Mouse (Mus musculus) MEL (cell line): ENCODE results near the gene Itprid1. TPM values are rescaled to one million over a fixed set of nuclear protein-coding genes. Genes with fewer than 3 reads are reported as not detected.

ENCODE experiments used
- DNase-seq: peaks from one replicate; pipeline ENCODE4 v3.0.0; 2011; ENCODE audit warnings: low read depth, low spot score
- H3K27ac ChIP-seq: 2 replicates; pipeline ENCODE4 v1.5.1; 2012; ENCODE audit warnings: low read depth, mild to moderate bottlenecking, control low read depth, low read length, moderate library complexity; ENCODE audit not compliant: control insufficient read depth
- H3K27me3 ChIP-seq, 2 experiments: fragments of 150-350 bp in 1 of 2; sonication (generic) in 1 of 2; 2 replicates each; pipeline ENCODE4 v1.6.1; 2012; ENCODE audit warnings: low read length in 2 of 2, mild to moderate bottlenecking in 2 of 2, improper control_type of control experiment in 1 of 2, moderate library complexity in 1 of 2; ENCODE audit not compliant: insufficient read depth in 2 of 2, control insufficient read depth in 1 of 2
- H3K36me3 ChIP-seq, 2 experiments: 2 replicates each; pipeline ENCODE4 v1.6.1; 2012 to 2014; ENCODE audit warnings: low read length in 2 of 2, improper control_type of control experiment in 1 of 2, inconsistent platforms in 1 of 2, mild to moderate bottlenecking in 1 of 2; ENCODE audit not compliant: insufficient read depth in 2 of 2, control insufficient read depth in 1 of 2
- H3K4me1 ChIP-seq, 2 experiments: fragments of 150-350 bp in 1 of 2; sonication (generic) in 1 of 2; 2 replicates each; pipeline ENCODE4 v1.6.1; 2012; ENCODE audit warnings: low read length in 2 of 2, improper control_type of control experiment in 1 of 2, mild to moderate bottlenecking in 1 of 2; ENCODE audit not compliant: insufficient read depth in 2 of 2, control insufficient read depth in 1 of 2
- H3K4me3 ChIP-seq, 2 experiments: fragments of 150-350 bp in 1 of 2; sonication (generic) in 1 of 2; 2 replicates each; pipeline ENCODE4 v1.5.1; 2012; ENCODE audit warnings: low read depth in 2 of 2, low read length in 2 of 2, mild to moderate bottlenecking in 2 of 2, moderate library complexity in 2 of 2, control low read depth in 1 of 2, improper control_type of control experiment in 1 of 2; ENCODE audit not compliant: control insufficient read depth in 1 of 2, insufficient read depth in 1 of 2
- H3K79me2 ChIP-seq: 2 replicates; pipeline ENCODE4 v1.6.1; 2012; ENCODE audit warnings: mild to moderate bottlenecking, low read length, moderate library complexity; ENCODE audit not compliant: control insufficient read depth, poor library complexity, insufficient read depth
- H3K9ac ChIP-seq: 2 replicates; pipeline ENCODE4 v1.6.1; 2012; ENCODE audit warnings: low read depth, mild to moderate bottlenecking, control low read depth, low read length, moderate library complexity; ENCODE audit not compliant: control insufficient read depth, poor library complexity, severe bottlenecking
- H3K9me3 ChIP-seq: fragments of 150-350 bp; sonication (generic); replicated peaks from 2 replicates; pipeline ENCODE4 v1.6.1; 2012; ENCODE audit warnings: mild to moderate bottlenecking, low read length, improper control_type of control experiment, moderate library complexity; ENCODE audit not compliant: insufficient read depth
- BHLHE40 ChIP-seq: IDR thresholded peaks from 2 replicates; pipeline ENCODE4 v1.6.1; 2012; ENCODE audit warnings: low read depth, mild to moderate bottlenecking, inconsistent platforms, low read length, improper control_type of control experiment, borderline replicate concordance
- CHD1 ChIP-seq: IDR thresholded peaks from 2 replicates; pipeline ENCODE4 v1.6.1; 2012; ENCODE audit warnings: low read depth, mild to moderate bottlenecking, inconsistent platforms, low read length, improper control_type of control experiment
- CHD2 ChIP-seq: IDR thresholded peaks from 2 replicates; pipeline ENCODE4 v1.6.1; 2011; ENCODE audit warnings: low read length, improper control_type of control experiment
- EP300 ChIP-seq, 2 experiments: IDR thresholded peaks; 2 replicates each; pipeline ENCODE4 v1.6.1; 2011; ENCODE audit warnings: improper control_type of control experiment in 2 of 2, low read length in 2 of 2, low read depth in 1 of 2, mild to moderate bottlenecking in 1 of 2
- ETS1 ChIP-seq: IDR thresholded peaks from 2 replicates; pipeline ENCODE4 v1.6.1; 2012; ENCODE audit warnings: low read depth, mild to moderate bottlenecking, inconsistent platforms, low read length, improper control_type of control experiment, moderate library complexity
- GABPA ChIP-seq: IDR thresholded peaks from 2 replicates; pipeline ENCODE4 v1.6.1; 2012; ENCODE audit warnings: low read depth, mild to moderate bottlenecking, inconsistent platforms, low read length, improper control_type of control experiment, moderate library complexity
- GATA1 ChIP-seq: IDR thresholded peaks from 2 replicates; pipeline ENCODE4 v1.6.1; 2011; ENCODE audit warnings: low read depth, low read length, improper control_type of control experiment
- JUND ChIP-seq: IDR thresholded peaks from 2 replicates; pipeline ENCODE4 v1.6.1; 2011; ENCODE audit warnings: low read depth, mild to moderate bottlenecking, improper control_type of control experiment, low read length
- MAFK ChIP-seq: IDR thresholded peaks from 2 replicates; pipeline ENCODE4 v1.6.1; 2011; ENCODE audit warnings: low read depth, mild to moderate bottlenecking, low read length, improper control_type of control experiment, borderline replicate concordance
- MAX ChIP-seq: IDR thresholded peaks from 2 replicates; pipeline ENCODE4 v1.6.1; 2011; ENCODE audit warnings: low read length, improper control_type of control experiment
- MEF2A ChIP-seq: IDR thresholded peaks from 2 replicates; pipeline ENCODE4 v1.6.1; 2014; ENCODE audit warnings: low read depth, mild to moderate bottlenecking, inconsistent platforms, low read length, improper control_type of control experiment; ENCODE audit not compliant: poor library complexity, insufficient replicate concordance, severe bottlenecking; ENCODE audit errors: extremely low read depth
- MYB ChIP-seq: IDR thresholded peaks from 2 replicates; pipeline ENCODE4 v1.6.1; 2011; ENCODE audit warnings: mild to moderate bottlenecking, low read depth, low read length, improper control_type of control experiment
- NRF1 ChIP-seq: IDR thresholded peaks from 2 replicates; pipeline ENCODE4 v1.6.1; 2014; ENCODE audit warnings: low read depth, mild to moderate bottlenecking, inconsistent platforms, low read length, improper control_type of control experiment, moderate library complexity; ENCODE audit not compliant: poor library complexity, insufficient read depth, severe bottlenecking
- POLR2AphosphoS5 ChIP-seq: IDR thresholded peaks from 2 replicates; pipeline ENCODE4 v1.6.1; 2012; ENCODE audit warnings: low read depth, borderline replicate concordance, mild to moderate bottlenecking, inconsistent platforms, low read length, moderate library complexity, mixed read lengths
- RCOR1 ChIP-seq: IDR thresholded peaks from 2 replicates; pipeline ENCODE4 v1.6.1; 2012; ENCODE audit warnings: low read depth, mild to moderate bottlenecking, inconsistent platforms, low read length, improper control_type of control experiment
- SIN3A ChIP-seq: IDR thresholded peaks from 2 replicates; pipeline ENCODE4 v1.6.1; 2012; ENCODE audit warnings: low read length, improper control_type of control experiment, inconsistent platforms
- TAL1 ChIP-seq: IDR thresholded peaks from 2 replicates; pipeline ENCODE4 v1.6.1; 2012; ENCODE audit warnings: mild to moderate bottlenecking, inconsistent platforms, low read length, moderate library complexity, mixed read lengths
- UBTF ChIP-seq: IDR thresholded peaks from 2 replicates; pipeline ENCODE4 v1.6.1; 2012; ENCODE audit warnings: low read depth, mild to moderate bottlenecking, inconsistent platforms, low read length, improper control_type of control experiment, moderate library complexity, borderline replicate concordance; ENCODE audit not compliant: insufficient read depth
- USF2 ChIP-seq, 2 experiments: IDR thresholded peaks; 2 replicates each; pipeline ENCODE4 v1.6.1; 2011 to 2012; ENCODE audit warnings: improper control_type of control experiment in 2 of 2, low read length in 2 of 2, borderline replicate concordance in 1 of 2, inconsistent platforms in 1 of 2, low read depth in 1 of 2, mild to moderate bottlenecking in 1 of 2; ENCODE audit not compliant: insufficient read depth in 1 of 2
- ZMIZ1 ChIP-seq: IDR thresholded peaks from 2 replicates; pipeline ENCODE4 v1.6.1; 2012; ENCODE audit warnings: low read depth, mild to moderate bottlenecking, inconsistent platforms, low read length, improper control_type of control experiment, moderate library complexity
- ZNF384 ChIP-seq: IDR thresholded peaks from 2 replicates; pipeline ENCODE4 v1.6.1; 2012; ENCODE audit warnings: low read depth, mild to moderate bottlenecking, inconsistent platforms, low read length, improper control_type of control experiment
- polyA plus RNA-seq, 2 experiments: library from polyadenylated mRNA; stranded (reverse) in 1 of 2; unstranded in 1 of 2; fragments of >175 nt in 1 of 2; fragments of >200 nt in 1 of 2; gene quantifications; 2 replicates each; pipeline versions ENCODE4 v1.2.1 to v1.2.4; 2012; ENCODE audit warnings: low replicate concordance in 2 of 2, low read depth in 1 of 2; ENCODE audit not compliant: insufficient read length in 2 of 2, insufficient read depth in 1 of 2, missing spikeins in 1 of 2
- total RNA-seq: library from RNA; depleted of rRNA; stranded (reverse); fragments of 300-350 nt; gene quantifications from 2 replicates; pipeline ENCODE4 v1.2.3, GENCODE M21; 2012

Itprid1 gene
- total and polyA plus RNA-seq, 3 experiments, result not detected

DNA sequence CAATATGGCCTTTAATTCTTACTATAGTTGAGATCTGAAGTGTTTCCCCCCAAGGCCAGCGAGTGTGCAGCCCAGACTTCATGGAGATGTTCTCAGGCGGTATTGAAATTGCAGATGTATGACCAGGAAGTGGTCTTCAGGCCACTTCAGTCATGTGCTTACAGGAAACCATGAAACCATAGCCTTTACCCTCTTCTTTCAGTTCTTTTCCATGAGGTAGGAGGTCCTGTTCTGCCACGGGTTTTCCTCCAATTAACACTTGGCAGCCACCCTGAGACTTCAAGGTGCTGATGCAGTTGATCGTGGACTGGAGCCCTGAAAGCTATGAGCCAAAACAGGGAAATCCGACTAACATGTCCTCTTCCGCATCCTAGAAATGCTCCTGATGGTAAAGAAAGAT lies 7.0 kb upstream of the Itprid1 start:
- H3K36me3 ChIP-seq, result no peaks in the 10 kb centered on the region
- no peak overlapping the region for H3K9ac ChIP-seq
- no peak for DNase-seq
- TF ChIP-seq MYB, result no peak
- no peak for TF ChIP-seq SIN3A
- TF ChIP-seq JUND, result no peak
- H3K79me2 ChIP-seq, result no peaks in the 10 kb centered on the region
- H3K27me3 ChIP-seq, result no peaks in the 10 kb centered on the region
- H3K27ac ChIP-seq, result no peak overlapping the region
- H3K4me3 ChIP-seq, result no peak overlapping the region
- no peaks in the 10 kb centered on the region for H3K9me3 ChIP-seq
- no peaks in the 10 kb centered on the region for H3K4me1 ChIP-seq

- Histone ChIP-seq H3K4me1 (no peaks in the 10 kb centered on the region), H3K4me3 (no peak overlapping the region)
- DNase-seq, result no peak
- TF ChIP-seq BHLHE40 (no peak), ZNF384 (no peak), ETS1 (no peak), USF2 (IDR thresholded peaks at IDR 0.05; ENCODE audit: borderline replicate concordance in 1 of 2, insufficient read depth in 1 of 2, low read depth in 1 of 2, low read length in 2 of 2) (no peak), CHD2 (no peak)
- TF ChIP-seq, all 39 proteins: peak for 0
- Histone ChIP-seq H3K9me3 (no peaks in the 10 kb centered on the region), H3K9ac (no peak overlapping the region), H3K27ac (no peak overlapping the region), H3K79me2 (no peaks in the 10 kb centered on the region), H3K36me3 (no peaks in the 10 kb centered on the region), H3K27me3 (no peaks in the 10 kb centered on the region)
These were observed 15.9 kb downstream of the Itprid1 start for GRCm38 (mm10) chr6:55852589-55852988.

DNA sequence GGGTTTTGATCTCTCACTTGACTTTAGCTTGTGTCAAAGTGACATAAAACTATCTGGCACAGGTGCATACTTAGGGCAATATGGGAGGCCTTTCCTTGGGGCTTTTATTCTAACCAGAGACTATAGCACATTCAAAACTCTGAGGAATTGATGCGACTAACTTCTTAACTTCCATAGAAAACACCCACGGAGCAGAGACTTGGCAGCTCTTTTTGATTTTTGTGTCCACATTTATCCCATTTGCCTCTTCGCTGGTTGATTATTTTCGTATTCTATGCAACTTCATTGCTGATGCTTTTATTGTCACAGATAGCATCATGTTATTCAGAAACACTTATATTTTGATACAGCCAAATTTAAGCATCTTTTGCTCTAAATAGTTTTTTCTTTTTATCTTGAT lies 19.4 kb downstream of the Itprid1 start:
- Histone ChIP-seq H3K27me3 (no peaks in the 10 kb centered on the region), H3K4me1 (no peaks in the 10 kb centered on the region), H3K4me3 (no peak overlapping the region), H3K9me3 (no peaks in the 10 kb centered on the region), H3K27ac (no peak overlapping the region), H3K9ac (no peak overlapping the region), H3K36me3 (no peaks in the 10 kb centered on the region)
- DNase-seq, result no peak
- no peak for TF ChIP-seq EP300 (IDR thresholded peaks at IDR 0.05; ENCODE audit: low read depth in 1 of 2, low read length in 2 of 2)
- TF ChIP-seq CHD1, result no peak
- TF ChIP-seq POLR2AphosphoS5, result no peak
- TF ChIP-seq ZNF384, result no peak
- no peak for TF ChIP-seq TAL1
- TF ChIP-seq UBTF, result no peak
- TF ChIP-seq MAFK, result no peak
- no peak for TF ChIP-seq JUND
- no peak for TF ChIP-seq RCOR1
- no peak for TF ChIP-seq ZMIZ1
- TF ChIP-seq GATA1, result no peak
- TF ChIP-seq MEF2A, result no peak
- no peak for TF ChIP-seq MAX
- TF ChIP-seq NRF1, result no peak
- no peak for TF ChIP-seq GABPA
- no peak for TF ChIP-seq ETS1
- TF ChIP-seq, all 39 proteins: peak for 0
- no peaks in the 10 kb centered on the region for H3K79me2 ChIP-seq
